Mouse (Mus musculus): ENCODE data around the gene Zfyve19.
A peak's percentile ranks its signal among the peaks of the same experiment; 100 is the strongest.

Zfyve19 gene

GRCm38 (mm10) chr2:119208344-119209175 is at the start of gene Zfyve19, which contains the start of gene Dnajc17:
Zfyve19 (plus strand) TSS chr2:119208617.
Dnajc17 (minus strand) TSS chr2:119208795.
- peak; percentile 98 for DNase-seq (ENCODE audit: low read depth)

- DNase-seq (ENCODE audit: low read depth): no peak
These were observed 47.2 kb upstream of the Zfyve19 start for GRCm38 (mm10) chr2:119161247-119161646.

- DNase-seq (ENCODE audit: low read depth): no peak
These were observed 45.3 kb upstream of the Zfyve19 start for GRCm38 (mm10) chr2:119163135-119163534.

- DNase-seq (ENCODE audit: low read depth): no peak
These were observed 44.4 kb upstream of the Zfyve19 start for GRCm38 (mm10) chr2:119163999-119164398.

GRCm38 (mm10) chr2:119165401-119165800 is 43.0 kb upstream of the Zfyve19 start:
- DNase-seq (ENCODE audit: low read depth): no peak

- peak; percentile 64 for DNase-seq (ENCODE audit: low read depth)
These were observed 41.2 kb upstream of the Zfyve19 start, which contains the start of gene Gchfr for GRCm38 (mm10) chr2:119166901-119167865. Gchfr (plus strand) TSS chr2:119167773.

- peak; percentile 36 for DNase-seq (ENCODE audit: low read depth)
These were observed 40.6 kb upstream of the Zfyve19 start for GRCm38 (mm10) chr2:119167866-119168256.

GRCm38 (mm10) chr2:119170282-119170681 is 38.1 kb upstream of the Zfyve19 start:
- no peak for DNase-seq (ENCODE audit: low read depth)

- DNase-seq (ENCODE audit: low read depth): peak; percentile 93
These were observed 36.8 kb upstream of the Zfyve19 start for GRCm38 (mm10) chr2:119171574-119171973.

- DNase-seq (ENCODE audit: low read depth): peak; percentile 34
These were observed 36.0 kb upstream of the Zfyve19 start for GRCm38 (mm10) chr2:119172446-119172845.

DNA sequence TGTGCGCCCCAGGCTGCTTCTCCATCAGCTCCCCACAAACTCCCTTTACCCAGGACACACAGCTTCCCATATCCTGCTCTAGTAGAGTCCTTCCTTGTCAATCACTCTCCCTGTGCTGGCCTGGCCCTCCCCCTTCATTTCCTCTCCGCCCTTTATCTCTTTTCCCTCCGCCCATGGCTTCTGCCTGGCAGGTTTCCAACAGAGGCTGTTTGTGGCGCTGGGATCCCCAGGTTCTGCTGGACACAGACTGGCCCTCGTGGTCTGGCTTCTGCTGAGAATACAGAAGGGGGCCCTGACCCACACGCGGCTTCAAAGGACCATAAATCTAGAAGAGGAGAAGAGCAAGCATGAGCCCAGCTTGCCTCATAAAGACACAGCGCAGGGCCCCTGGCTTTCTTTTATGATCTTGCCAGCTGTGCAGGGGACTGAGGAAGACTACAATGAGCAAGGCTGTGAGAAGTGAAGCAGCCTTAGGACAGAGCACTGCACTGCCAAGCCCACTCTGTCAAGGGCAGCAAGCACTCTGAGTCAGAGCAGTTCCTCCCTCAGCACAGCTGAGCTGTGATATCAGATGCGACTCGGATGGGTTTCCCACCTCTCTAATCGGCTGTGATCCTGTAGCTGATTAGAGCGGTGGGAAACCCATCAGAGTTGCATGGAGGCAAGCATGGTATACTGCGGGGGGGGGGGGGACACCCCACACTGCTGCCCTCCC is 35.4 kb upstream of the Zfyve19 start:
- peak; percentile 75 for DNase-seq (ENCODE audit: low read depth)

DNA sequence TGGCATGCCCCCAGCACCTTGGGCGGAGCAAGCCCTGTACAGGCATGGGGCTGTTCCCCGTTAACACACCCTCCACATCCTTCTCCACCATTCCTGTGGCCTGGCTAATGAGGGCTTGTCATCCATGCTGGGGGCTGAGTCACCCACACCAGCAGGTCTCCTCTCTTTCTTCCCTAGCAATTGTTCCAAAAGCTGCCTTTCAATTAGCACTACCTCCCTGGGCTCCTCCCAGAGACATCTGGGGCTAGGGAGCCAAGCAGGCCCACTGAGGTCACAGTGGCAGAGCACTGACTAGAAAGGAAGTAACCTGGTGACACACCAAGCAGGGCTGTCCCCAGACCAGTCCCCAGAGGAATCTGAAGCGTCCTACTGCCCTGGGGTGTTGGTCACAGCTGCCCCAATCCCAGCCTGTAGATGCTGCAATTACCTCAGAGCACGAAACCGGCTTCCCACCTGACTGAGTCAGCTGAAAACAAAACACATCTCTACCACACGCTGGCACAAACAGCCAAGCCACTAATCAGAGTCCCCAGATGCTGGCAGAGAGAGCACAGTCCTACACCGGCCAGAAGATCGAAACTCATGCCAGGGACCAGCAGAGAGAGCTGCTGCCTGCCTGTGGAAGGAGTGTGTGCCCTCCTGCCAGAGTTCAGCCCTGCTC is 34.3 kb upstream of the Zfyve19 start, which contains the start of gene Gm14137:
Gene Gm14137, plus strand, starts transcription at position 519 of the 661 bp plus-strand sequence.
- DNase-seq (ENCODE audit: low read depth): peak; percentile 95

DNA sequence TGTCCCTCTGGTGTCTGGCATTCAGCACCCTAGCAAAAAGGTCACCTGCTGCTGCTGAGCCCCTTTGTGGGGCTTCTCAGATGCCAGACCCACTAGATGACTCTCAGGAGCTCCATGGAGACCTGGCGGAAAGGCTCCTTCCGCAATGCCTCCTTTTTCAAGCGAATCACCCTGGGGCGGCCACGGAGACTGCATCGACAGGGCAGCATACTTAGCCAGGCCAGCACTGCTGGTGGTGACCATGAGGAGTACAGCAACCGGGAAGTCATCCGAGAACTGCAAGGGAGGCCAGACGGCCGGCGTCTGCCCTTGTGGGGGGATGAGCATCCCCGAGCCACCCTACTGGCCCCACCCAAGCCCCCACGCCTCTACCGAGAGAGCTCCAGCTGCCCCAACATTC is 33.6 kb upstream of the Zfyve19 start:
- DNase-seq (ENCODE audit: low read depth): peak; percentile 64

GRCm38 (mm10) chr2:119175614-119176013 is 32.8 kb upstream of the Zfyve19 start:
- DNase-seq (ENCODE audit: low read depth): no peak

- DNase-seq (ENCODE audit: low read depth): peak; percentile 38
These were observed 31.7 kb upstream of the Zfyve19 start for GRCm38 (mm10) chr2:119176761-119177160.

GRCm38 (mm10) chr2:119177384-119177939 is 31.0 kb upstream of the Zfyve19 start:
- DNase-seq (ENCODE audit: low read depth): no peak

DNA sequence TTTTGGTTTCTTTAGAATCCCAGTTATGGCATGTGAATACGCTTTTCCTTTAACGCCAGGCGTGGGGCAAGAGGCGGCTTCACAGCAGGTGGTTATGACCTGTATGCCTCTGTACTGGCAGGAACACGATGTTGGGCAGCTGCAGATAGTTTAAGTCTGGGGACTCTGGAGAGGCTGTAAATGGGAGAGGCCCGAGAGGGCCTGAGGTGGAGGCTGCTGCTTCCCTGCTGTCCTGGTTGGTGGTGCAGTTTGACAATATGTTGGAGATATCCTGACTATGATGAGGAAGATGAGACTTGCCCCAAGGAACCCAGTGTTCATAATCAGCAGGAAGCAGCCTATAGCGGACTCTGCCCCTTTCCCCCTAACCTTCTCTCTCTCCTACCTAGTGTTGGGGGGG is 25.5 kb upstream of the Zfyve19 start:
- no peak for DNase-seq (ENCODE audit: low read depth)

GRCm38 (mm10) chr2:119189029-119189710 is 19.2 kb upstream of the Zfyve19 start:
- peak; percentile 90 for DNase-seq (ENCODE audit: low read depth)

DNA sequence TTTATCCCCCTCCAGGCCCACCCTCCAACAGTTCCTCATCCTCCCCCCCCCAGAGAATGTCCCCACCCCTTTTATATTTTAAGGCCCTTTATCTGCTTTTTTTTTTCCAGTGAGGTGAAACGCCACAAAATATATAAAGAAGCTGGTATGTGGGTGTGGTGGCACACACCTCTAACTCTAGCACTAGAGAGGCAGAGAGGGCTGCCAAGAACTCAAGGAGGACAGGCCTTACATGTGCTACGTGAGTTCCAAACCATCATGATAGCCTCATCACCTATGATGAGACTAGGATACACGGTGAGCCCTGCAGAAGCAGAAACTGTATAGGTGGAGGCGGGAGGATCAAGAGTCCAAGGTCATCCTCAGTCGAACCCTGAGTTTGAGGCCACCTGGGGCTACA is 17.4 kb upstream of the Zfyve19 start:
- DNase-seq (ENCODE audit: low read depth): no peak

- no peak for DNase-seq (ENCODE audit: low read depth)
These were observed 14.3 kb upstream of the Zfyve19 start for GRCm38 (mm10) chr2:119194140-119194539.

All from NIH3T3 (cell line).